Mouse (Mus musculus): ENCODE data around the gene Foxn2.
"Not testable (repeated sequence)": the region's sequence is repeated elsewhere in the genome, so short reads cannot be mapped to it uniquely, and the experiment has no call there.

Foxn2 gene

DNA sequence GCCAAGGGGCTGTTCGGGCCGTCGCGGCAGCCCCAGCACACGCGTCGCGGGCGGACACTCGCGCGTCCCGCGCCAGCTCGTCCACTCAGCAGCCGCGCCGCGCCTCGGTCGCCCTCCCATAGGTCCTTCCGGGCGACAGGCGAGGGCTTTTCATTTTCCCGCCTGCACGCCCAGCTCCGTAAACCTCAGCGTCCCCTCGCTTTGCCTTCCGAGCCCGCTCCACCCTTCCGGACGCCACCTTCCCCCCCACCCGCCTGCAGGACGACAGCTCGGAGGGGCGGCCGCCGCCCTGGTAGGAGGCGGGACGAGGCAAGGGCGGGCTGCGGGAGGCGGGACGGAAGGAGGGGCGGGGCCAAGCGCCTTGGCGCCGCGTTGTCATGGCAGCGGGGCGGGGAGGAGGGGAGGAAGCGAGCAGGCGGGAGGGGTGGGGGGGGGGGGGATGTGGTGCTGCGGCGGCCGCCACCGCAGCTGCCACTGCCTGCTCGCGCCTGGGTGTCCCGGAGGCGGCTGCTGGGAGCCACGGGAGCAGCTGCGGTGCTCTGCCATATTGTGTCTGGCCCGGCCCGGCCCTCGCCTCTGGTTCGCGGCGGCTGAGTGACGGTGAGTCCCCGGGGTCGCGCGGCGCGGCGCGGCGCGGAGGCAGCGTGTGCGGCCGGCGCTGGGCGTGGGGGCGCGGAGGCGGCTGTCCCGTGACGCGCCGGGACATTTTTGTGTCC lies at the start of gene Foxn2:
TSS of gene Foxn2 (plus strand) at position 427 of the 716 bp plus-strand sequence.
- DNase-seq (ENCODE audit: low read depth, low spot score), result peak; percentile 99

DNA sequence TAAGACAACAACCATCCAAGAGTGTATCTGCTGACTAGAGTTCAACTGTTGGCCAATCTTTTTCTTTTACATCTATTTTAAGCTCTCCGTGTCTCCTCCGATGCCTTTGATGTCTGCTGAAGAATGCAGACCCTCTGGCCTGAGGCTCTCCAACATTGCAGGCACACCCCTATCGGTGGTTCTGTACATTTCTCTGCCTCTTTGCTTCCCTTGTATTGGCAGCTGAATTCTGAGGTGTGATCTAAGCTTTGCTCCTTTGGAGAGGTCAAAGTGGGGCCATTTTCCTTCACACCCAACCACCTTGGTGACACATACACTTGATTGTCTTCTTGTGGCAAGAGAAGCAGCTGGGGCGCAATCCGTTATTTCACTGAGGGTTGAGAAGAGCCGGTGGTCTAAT lies 43.0 kb upstream of the Foxn2 start:
- peak; percentile 78 for DNase-seq (ENCODE audit: low read depth, low spot score)

- DNase-seq (ENCODE audit: low read depth, low spot score), result no peak
Observed at GRCm38 (mm10) chr17:88398090-88398489, 42.4 kb upstream of the Foxn2 start.

GRCm38 (mm10) chr17:88398854-88399253 lies 41.7 kb upstream of the Foxn2 start:
- no peak for DNase-seq (ENCODE audit: low read depth, low spot score)

- no peak for DNase-seq (ENCODE audit: low read depth, low spot score)
Observed at GRCm38 (mm10) chr17:88400122-88400521, 40.4 kb upstream of the Foxn2 start.

DNA sequence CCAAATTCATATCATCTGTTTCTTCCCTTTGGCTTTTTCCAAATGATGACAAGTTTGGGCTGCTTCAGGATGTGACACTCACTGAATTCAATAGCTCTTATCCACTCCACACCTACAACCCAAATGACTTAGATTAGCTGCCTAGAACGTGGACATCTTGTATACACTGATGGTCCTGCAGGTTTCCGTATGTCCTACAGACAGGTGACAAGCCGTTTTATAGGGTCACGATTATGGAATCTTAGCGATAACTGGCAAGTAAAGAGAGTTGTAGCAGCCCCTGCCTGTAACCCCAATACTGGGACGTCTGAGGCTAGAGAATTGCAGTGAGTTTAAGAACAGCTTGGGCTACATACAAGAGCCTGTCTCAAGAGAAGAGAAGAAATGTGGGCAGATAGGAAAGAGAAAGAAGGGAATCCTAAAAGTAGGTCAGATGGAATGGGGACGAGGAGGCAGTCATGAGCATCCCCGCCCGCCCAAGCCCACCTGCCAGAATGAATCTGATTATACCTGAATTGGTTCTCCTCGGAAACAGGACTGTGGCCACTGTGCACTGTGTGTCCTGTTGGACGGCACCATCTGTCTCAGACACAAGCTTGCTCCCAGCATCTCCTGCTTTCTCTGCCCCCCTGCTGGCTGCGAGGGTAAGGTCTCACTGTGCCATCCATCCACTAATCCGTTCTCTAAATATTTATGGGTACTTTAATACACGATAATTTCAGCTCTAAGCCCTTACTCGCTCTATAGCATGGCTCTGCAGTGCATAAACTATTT lies 39.6 kb upstream of the Foxn2 start:
- no peak for DNase-seq (ENCODE audit: low read depth, low spot score)

DNA sequence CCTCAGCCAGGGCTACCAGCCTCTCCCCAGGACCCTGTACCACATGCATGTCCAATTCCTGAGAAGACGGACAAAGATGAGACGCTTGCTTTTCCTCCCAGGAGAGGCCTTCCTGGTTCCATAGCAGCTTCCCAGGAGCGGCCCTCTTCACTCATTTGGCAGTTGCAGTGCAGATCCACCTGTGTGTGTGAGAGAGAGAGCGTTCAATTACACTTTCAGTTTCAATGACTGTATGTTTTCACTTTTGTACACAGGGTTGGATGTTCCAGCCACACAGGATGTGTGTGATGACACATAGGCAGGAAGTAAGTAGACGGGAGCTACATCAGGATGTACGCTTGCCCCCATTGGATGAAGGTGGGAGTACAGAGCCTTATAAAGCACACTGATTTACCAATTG lies 37.2 kb upstream of the Foxn2 start:
- no peak for DNase-seq (ENCODE audit: low read depth, low spot score)

- DNase-seq (ENCODE audit: low read depth, low spot score), result no peak
Observed at GRCm38 (mm10) chr17:88404471-88404870, 36.0 kb upstream of the Foxn2 start.

GRCm38 (mm10) chr17:88405076-88405475 lies 35.4 kb upstream of the Foxn2 start:
- peak; percentile 39 for DNase-seq (ENCODE audit: low read depth, low spot score)

DNA sequence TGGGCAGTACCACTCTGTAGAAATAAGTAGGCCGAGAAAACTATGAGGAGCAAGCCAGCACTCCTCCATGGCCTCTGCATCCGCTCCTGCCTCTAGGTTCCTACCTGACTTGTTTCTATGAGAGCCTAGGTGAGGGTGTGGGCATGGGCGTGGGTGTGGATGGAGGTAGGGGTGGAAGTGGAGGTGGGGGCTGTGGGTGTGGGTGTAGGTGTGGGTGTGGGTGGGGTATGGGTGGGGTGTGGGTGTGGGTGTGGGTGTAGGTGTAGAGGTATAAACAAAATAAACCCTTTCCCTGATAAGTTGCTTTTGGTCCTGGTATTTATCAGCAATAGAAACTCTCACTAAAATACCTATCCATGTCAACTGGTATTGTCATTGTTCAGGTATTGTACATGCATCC lies 30.8 kb upstream of the Foxn2 start:
- no peak for DNase-seq (ENCODE audit: low read depth, low spot score)

- no peak for DNase-seq (ENCODE audit: low read depth, low spot score)
Observed at GRCm38 (mm10) chr17:88413155-88413836, 27.2 kb upstream of the Foxn2 start.

DNA sequence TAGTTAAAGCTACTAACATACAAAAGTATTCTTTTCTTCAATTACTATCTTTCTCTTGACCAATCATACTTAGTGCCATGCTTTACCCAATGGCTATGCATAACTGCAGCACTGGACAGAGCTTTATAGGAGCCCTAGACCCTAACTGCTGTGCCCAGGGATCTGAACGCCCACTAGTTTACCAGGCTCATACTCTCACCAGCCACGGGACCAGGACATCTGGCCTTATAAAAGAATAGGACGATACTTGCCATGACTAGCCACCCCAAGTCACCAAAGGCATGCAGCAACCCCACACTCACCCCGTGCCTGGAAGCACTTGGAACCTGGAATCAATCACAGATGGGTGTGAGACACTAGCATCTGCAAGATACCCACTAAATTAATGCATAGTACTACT lies 20.1 kb upstream of the Foxn2 start:
- DNase-seq (ENCODE audit: low read depth, low spot score), result no peak

DNA sequence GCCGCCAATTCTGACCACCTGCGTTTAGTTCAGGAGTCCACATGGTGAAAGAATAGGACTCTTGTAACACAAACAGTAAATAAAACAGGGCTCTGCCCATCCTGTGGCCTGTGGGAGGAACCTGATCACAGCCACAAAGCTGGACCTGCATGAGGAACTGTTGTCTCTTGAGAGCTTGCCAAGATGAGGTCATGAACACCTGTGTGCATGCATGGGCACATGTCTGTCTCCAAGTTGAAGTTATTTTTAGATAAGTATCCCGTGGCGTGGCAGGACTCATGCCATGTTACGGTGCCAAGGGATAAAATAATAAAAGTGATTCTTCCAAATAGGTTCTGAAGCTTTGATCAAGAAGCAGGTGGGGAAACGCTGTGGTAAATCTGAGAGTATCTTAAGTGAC lies 19.3 kb upstream of the Foxn2 start:
- no peak for DNase-seq (ENCODE audit: low read depth, low spot score)

GRCm38 (mm10) chr17:88430719-88431118 lies 9.8 kb upstream of the Foxn2 start:
- no peak for DNase-seq (ENCODE audit: low read depth, low spot score)

- DNase-seq (ENCODE audit: low read depth, low spot score), result no peak
Observed at GRCm38 (mm10) chr17:88431486-88431885, 9.0 kb upstream of the Foxn2 start.

DNA sequence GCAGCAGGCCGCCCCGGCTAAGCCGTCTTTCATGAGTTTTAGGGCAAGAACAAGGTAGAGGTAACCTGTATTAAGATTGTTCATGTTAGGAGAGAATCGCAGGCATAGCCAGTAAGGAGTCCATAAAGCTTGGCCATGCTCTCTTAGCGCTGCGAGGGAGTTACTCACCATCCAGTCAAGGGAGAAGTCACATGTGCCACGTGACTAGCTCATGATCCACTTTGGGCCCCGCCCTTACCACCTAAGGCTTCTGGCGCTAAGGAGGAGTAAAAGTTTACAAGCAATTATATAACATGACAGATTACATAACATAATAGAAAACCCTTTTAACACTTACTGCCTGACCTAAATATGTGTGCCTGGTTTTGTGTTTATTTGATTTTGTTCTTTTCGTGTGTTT lies 8.5 kb upstream of the Foxn2 start:
- no peak for DNase-seq (ENCODE audit: low read depth, low spot score)

DNA sequence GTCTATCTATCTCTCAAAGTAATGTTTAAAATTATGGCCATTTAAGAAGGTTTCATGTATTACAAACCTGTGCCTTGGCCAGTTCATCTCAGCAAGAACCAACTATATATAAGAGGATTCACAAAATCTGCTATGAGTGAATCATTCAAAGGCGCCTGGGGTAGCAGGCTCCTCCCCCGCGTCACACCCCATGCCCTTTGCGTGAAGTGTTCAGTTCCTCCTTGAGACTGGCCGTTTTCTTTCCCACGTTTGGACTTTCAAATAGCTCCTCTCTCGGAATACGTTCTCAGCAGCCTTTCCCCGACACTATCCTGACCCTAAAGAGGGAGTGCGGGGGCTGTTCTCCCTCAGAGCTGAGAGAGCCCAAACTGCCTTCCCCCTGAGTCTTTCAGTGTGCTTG lies 5.2 kb upstream of the Foxn2 start:
- DNase-seq (ENCODE audit: low read depth, low spot score), result no peak

GRCm38 (mm10) chr17:88436284-88436683 lies 4.2 kb upstream of the Foxn2 start:
- no peak for DNase-seq (ENCODE audit: low read depth, low spot score)

- DNase-seq (ENCODE audit: low read depth, low spot score), result not testable (repeated sequence)
Observed at GRCm38 (mm10) chr17:88436749-88437148, 3.8 kb upstream of the Foxn2 start.

DNA sequence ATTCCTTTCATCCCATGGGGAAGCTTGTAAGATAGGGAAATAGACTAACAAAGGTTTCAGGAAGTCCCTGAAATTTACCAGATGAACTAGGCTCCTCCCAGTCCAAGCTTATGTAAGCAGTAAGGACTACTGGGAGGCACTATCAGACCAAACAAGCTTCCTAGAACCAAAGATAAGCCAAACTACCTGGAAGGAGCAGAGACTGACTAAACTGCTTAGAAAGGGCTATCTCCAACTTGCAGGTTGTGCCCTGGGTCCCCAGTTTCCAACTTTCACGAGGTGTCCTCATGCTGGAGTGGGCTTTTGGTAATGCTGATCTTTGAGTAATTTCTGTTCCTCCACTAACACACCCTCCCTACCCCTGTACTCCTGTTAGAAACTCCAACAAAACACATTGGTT lies 3.1 kb upstream of the Foxn2 start:
- DNase-seq (ENCODE audit: low read depth, low spot score), result no peak

DNA sequence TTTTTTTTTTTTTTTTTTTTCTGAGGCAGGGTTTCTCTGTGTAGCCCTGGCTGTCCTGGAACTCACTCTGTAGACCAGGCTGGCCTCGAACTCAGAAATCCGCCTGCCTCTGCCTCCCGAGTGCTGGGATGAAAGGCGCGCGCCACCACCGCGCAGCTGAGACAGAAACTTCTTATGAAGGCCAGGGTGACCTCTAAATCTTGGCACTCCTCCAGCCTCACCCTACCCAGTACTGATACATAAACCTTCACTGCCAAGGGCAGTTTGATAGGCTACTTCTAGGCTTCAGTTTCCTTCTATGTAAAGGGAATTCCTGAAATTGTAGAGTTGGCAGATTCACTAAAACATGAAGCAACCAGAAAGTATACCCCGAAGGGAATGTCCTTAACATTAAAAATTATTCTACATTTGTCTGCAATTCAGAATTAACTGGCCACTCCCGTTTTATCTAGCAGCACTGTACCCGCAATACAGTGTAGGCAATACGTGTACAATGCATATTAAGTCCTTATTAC lies 918 bp upstream of the Foxn2 start:
- peak; percentile 75 for DNase-seq (ENCODE audit: low read depth, low spot score)

DNA sequence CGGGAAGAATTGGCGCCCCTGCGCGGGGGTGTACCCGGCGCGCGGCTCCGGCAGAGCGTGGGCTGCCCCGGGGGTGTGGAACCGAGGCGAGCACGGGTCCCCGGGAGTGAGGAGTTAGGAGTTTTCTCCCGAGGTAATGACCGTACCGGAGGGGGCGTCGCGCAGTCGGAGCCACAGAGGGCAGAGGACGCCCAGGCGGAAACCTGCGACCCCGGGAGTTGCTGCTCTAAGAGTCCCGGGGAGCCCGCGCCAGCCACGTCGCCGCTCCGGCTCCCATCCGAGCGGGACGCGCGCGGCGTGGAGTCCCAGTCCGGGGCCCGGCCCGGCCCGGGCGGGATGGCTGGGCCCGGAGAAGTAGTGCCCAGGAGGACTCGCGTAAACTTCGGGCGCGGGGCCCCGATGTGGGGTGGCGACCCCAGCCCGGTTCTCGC lies 505 bp downstream of the Foxn2 start:
- DNase-seq (ENCODE audit: low read depth, low spot score), result peak; percentile 69
